Mouse (Mus musculus) embryonic fibroblast, embryonic 13.5 days (primary cell): ENCODE results near the gene Eef2k.

Experiments used
- CTCF ChIP-seq: IDR thresholded peaks from 2 replicates; pipeline ENCODE4 v1.5.1; 2011; ENCODE audit warnings: mild to moderate bottlenecking, control low read depth, low read length, moderate library complexity, borderline replicate concordance; ENCODE audit not compliant: insufficient read depth
- POLR2A ChIP-seq: IDR thresholded peaks from 2 replicates; pipeline ENCODE4 v1.6.1; 2011; ENCODE audit warnings: low read depth, mild to moderate bottlenecking, control low read depth, low read length, moderate library complexity

- no peak for TF ChIP-seq CTCF
- no peak for TF ChIP-seq POLR2A
These were observed 38.1 kb downstream of the Eef2k start for GRCm38 (mm10) chr7:120880770-120881169.
